Mouse (Mus musculus) lung, adult 2 months (tissue): ENCODE measurements around the gene Sumo3.

ENCODE experiments used
- CTCF ChIP-seq: fragments of 200-500 bp; IDR thresholded peaks from 2 replicates; pipeline ENCODE4 v1.5.1; 2011; ENCODE audit warnings: mild to moderate bottlenecking, low read length, control low read depth; ENCODE audit not compliant: insufficient read depth
- POLR2A ChIP-seq: fragments of 200-500 bp; IDR thresholded peaks from 2 replicates; pipeline ENCODE4 v1.6.1; 2011; ENCODE audit warnings: low read depth, mild to moderate bottlenecking, control low read depth, low read length, borderline replicate concordance; ENCODE audit errors: extremely low read depth

GRCm38 (mm10) chr10:77586637-77587036, 19.3 kb upstream of the Sumo3 start:
- no peak for TF ChIP-seq CTCF
- TF ChIP-seq POLR2A = no peak
